Mouse (Mus musculus): ENCODE results near the gene Gfral. TPM values are rescaled to one million over a fixed set of nuclear protein-coding genes. Genes with fewer than 3 reads are reported as not detected.

Gene Gfral
- not detected for total RNA-seq (2018; cell fraction: chromatin; rRNA removed)
- total RNA-seq (2018; cell fraction: cytosol; rRNA removed), result not detected
- not detected for total RNA-seq (2018; cell fraction: nucleus; rRNA removed)
- not detected in 3 replicates for polyA plus RNA-seq (2018)

GRCm38 (mm10) chr9:76213557-76213956, at the start of gene Gfral:
Gene Gfral (minus strand): TSS chr9:76213657.
- WGBS (ENCODE audit: missing documents), result 93% methylated on average over 2 of the region's 2 CpGs
- Histone ChIP-seq H3K79me2 (ENCODE audit: inconsistent target) (no peaks in the 10 kb centered on the region), H3K27ac (no peak within 1 kb of the TSS), H3K36me3 (ENCODE audit: inconsistent target) (no peaks in the 10 kb centered on the region), H3K4me3 (ENCODE audit: inconsistent target) (no peak within 1 kb of the TSS)

- 63% methylated on average over 5 of the region's 5 CpGs for WGBS (ENCODE audit: missing documents)
Observed at GRCm38 (mm10) chr9:76257731-76258130, 44.3 kb upstream of the Gfral start.

GRCm38 (mm10) chr9:76252544-76252943, 39.1 kb upstream of the Gfral start:
- Histone ChIP-seq H3K36me3 (ENCODE audit: inconsistent target) (no peaks in the 10 kb centered on the region), H3K4me3 (ENCODE audit: inconsistent target) (no peak overlapping the region), H3K27ac (no peak overlapping the region), H3K79me2 (ENCODE audit: inconsistent target) (no peaks in the 10 kb centered on the region)
- WGBS (ENCODE audit: missing documents), result 88% methylated on average over 7 of the region's 7 CpGs

More at GRCm38 (mm10) chr9:76257731-76258130, 44.3 kb upstream of the Gfral start:
- Histone ChIP-seq H3K27ac (no peak overlapping the region), H3K4me3 (ENCODE audit: inconsistent target) (no peak overlapping the region), H3K79me2 (ENCODE audit: inconsistent target) (no peaks in the 10 kb centered on the region), H3K36me3 (ENCODE audit: inconsistent target) (no peaks in the 10 kb centered on the region)

GRCm38 (mm10) chr9:76252109-76252508, 38.7 kb upstream of the Gfral start:
- H3K27ac ChIP-seq, result no peak overlapping the region
- no peak overlapping the region for H3K4me3 ChIP-seq (ENCODE audit: inconsistent target)
- H3K79me2 ChIP-seq (ENCODE audit: inconsistent target), result no peaks in the 10 kb centered on the region
- no peaks in the 10 kb centered on the region for H3K36me3 ChIP-seq (ENCODE audit: inconsistent target)
- 72% methylated on average over 4 of the region's 4 CpGs for WGBS (ENCODE audit: missing documents)

GRCm38 (mm10) chr9:76242322-76242721, 28.9 kb upstream of the Gfral start:
- H3K79me2 ChIP-seq (ENCODE audit: inconsistent target), result no peaks in the 10 kb centered on the region
- WGBS (ENCODE audit: missing documents), result 25% methylated on average over 1 of the region's 1 CpGs

GRCm38 (mm10) chr9:76237946-76238345, 24.5 kb upstream of the Gfral start:
- no peak overlapping the region for H3K4me3 ChIP-seq (ENCODE audit: inconsistent target)
- 83% methylated on average over 5 of the region's 5 CpGs for WGBS (ENCODE audit: missing documents)
- no peaks in the 10 kb centered on the region for H3K36me3 ChIP-seq (ENCODE audit: inconsistent target)
- H3K27ac ChIP-seq, result no peak overlapping the region
- H3K79me2 ChIP-seq (ENCODE audit: inconsistent target), result no peaks in the 10 kb centered on the region

More at GRCm38 (mm10) chr9:76242322-76242721, 28.9 kb upstream of the Gfral start:
- Histone ChIP-seq H3K27ac (no peak overlapping the region), H3K36me3 (ENCODE audit: inconsistent target) (no peaks in the 10 kb centered on the region), H3K4me3 (ENCODE audit: inconsistent target) (no peak overlapping the region)

- no peaks in the 10 kb centered on the region for H3K79me2 ChIP-seq (ENCODE audit: inconsistent target)
- H3K27ac ChIP-seq, result no peak overlapping the region
- no peaks in the 10 kb centered on the region for H3K36me3 ChIP-seq (ENCODE audit: inconsistent target)
- no peak overlapping the region for H3K4me3 ChIP-seq (ENCODE audit: inconsistent target)
- 67% methylated on average over 12 of the region's 12 CpGs for WGBS (ENCODE audit: missing documents)
Observed at GRCm38 (mm10) chr9:76237243-76237642, 23.8 kb upstream of the Gfral start.

GRCm38 (mm10) chr9:76236626-76237025, 23.2 kb upstream of the Gfral start:
- Histone ChIP-seq H3K36me3 (ENCODE audit: inconsistent target) (no peaks in the 10 kb centered on the region), H3K4me3 (ENCODE audit: inconsistent target) (no peak overlapping the region), H3K79me2 (ENCODE audit: inconsistent target) (no peaks in the 10 kb centered on the region), H3K27ac (no peak overlapping the region)
- WGBS (ENCODE audit: missing documents), result 1% methylated on average over 7 of the region's 7 CpGs

- WGBS (ENCODE audit: missing documents), result 4% methylated on average over 14 of the region's 14 CpGs
- H3K79me2 ChIP-seq (ENCODE audit: inconsistent target), result no peaks in the 10 kb centered on the region
- no peak overlapping the region for H3K27ac ChIP-seq
- no peak overlapping the region for H3K4me3 ChIP-seq (ENCODE audit: inconsistent target)
- no peaks in the 10 kb centered on the region for H3K36me3 ChIP-seq (ENCODE audit: inconsistent target)
Observed at GRCm38 (mm10) chr9:76235945-76236503, 22.6 kb upstream of the Gfral start.

- WGBS (ENCODE audit: missing documents), result 77% methylated on average over 4 of the region's 7 CpGs
- Histone ChIP-seq H3K36me3 (ENCODE audit: inconsistent target) (no peaks in the 10 kb centered on the region), H3K27ac (no peak overlapping the region), H3K4me3 (ENCODE audit: inconsistent target) (no peak overlapping the region), H3K79me2 (ENCODE audit: inconsistent target) (no peaks in the 10 kb centered on the region)
Observed at GRCm38 (mm10) chr9:76234899-76235298, 21.4 kb upstream of the Gfral start.

GRCm38 (mm10) chr9:76230400-76230799, 16.9 kb upstream of the Gfral start:
- Histone ChIP-seq H3K79me2 (ENCODE audit: inconsistent target) (no peaks in the 10 kb centered on the region), H3K4me3 (ENCODE audit: inconsistent target) (no peak overlapping the region), H3K36me3 (ENCODE audit: inconsistent target) (no peaks in the 10 kb centered on the region), H3K27ac (no peak overlapping the region)
- 6% methylated on average over 11 of the region's 11 CpGs for WGBS (ENCODE audit: missing documents)

- Histone ChIP-seq H3K36me3 (ENCODE audit: inconsistent target) (no peaks in the 10 kb centered on the region), H3K4me3 (ENCODE audit: inconsistent target) (no peak overlapping the region), H3K27ac (no peak overlapping the region), H3K79me2 (ENCODE audit: inconsistent target) (no peaks in the 10 kb centered on the region)
- WGBS (ENCODE audit: missing documents), result 80% methylated on average over 4 of the region's 4 CpGs
Observed at GRCm38 (mm10) chr9:76217178-76217975, 3.9 kb upstream of the Gfral start.

GRCm38 (mm10) chr9:76214678-76215077, 1.2 kb upstream of the Gfral start:
- no peak overlapping the region for H3K4me3 ChIP-seq (ENCODE audit: inconsistent target)
- no peak overlapping the region for H3K27ac ChIP-seq
- no peaks in the 10 kb centered on the region for H3K36me3 ChIP-seq (ENCODE audit: inconsistent target)
- 70% methylated on average over 3 of the region's 4 CpGs for WGBS (ENCODE audit: missing documents)
- no peaks in the 10 kb centered on the region for H3K79me2 ChIP-seq (ENCODE audit: inconsistent target)

- H3K79me2 ChIP-seq (ENCODE audit: inconsistent target), result no peaks in the 10 kb centered on the region
- H3K27ac ChIP-seq, result no peak overlapping the region
- no peak overlapping the region for H3K4me3 ChIP-seq (ENCODE audit: inconsistent target)
- H3K36me3 ChIP-seq (ENCODE audit: inconsistent target), result no peaks in the 10 kb centered on the region
- 92% methylated on average over 4 of the region's 4 CpGs for WGBS (ENCODE audit: missing documents)
Observed at GRCm38 (mm10) chr9:76196917-76197316, 16.5 kb downstream of the Gfral start.

GRCm38 (mm10) chr9:76179221-76179620, 34.2 kb downstream of the Gfral start:
- H3K79me2 ChIP-seq (ENCODE audit: inconsistent target), result no peaks in the 10 kb centered on the region
- H3K36me3 ChIP-seq (ENCODE audit: inconsistent target), result no peaks in the 10 kb centered on the region
- no peak overlapping the region for H3K4me3 ChIP-seq (ENCODE audit: inconsistent target)
- H3K27ac ChIP-seq, result no peak overlapping the region
